Mouse (Mus musculus): ENCODE results near the gene Gstm6. TPM values are rescaled to one million over a fixed set of nuclear protein-coding genes. Genes with fewer than 3 reads are reported as not detected.
"Not testable (repeated sequence)": the region's sequence is repeated elsewhere in the genome, so short reads cannot be mapped to it uniquely, and the experiment has no call there.

Gene Gstm6
- polyA plus RNA-seq, 1 experiment: not detected

- TF ChIP-seq CTCF (IDR thresholded peaks at IDR 0.05; ENCODE audit: low read depth, low read length) (no peak), POLR2A (IDR thresholded peaks at IDR 0.05; ENCODE audit: borderline replicate concordance, low read depth, low read length) (no peak)
- H3K4me1 ChIP-seq (ENCODE audit: control insufficient read depth, insufficient read depth, low read length): peaks cover 11% of the 10 kb centered on the region
- H3K27ac ChIP-seq (ENCODE audit: insufficient read depth, low read depth, low read length): no peak within 1 kb of the TSS
- H3K4me3 ChIP-seq (ENCODE audit: insufficient read depth, low read length): no peak within 1 kb of the TSS
These were observed 25.3 kb upstream of the Gstm6 start, which contains the start of gene Gstm3 for GRCm38 (mm10) chr3:107968724-107969395. TSS of gene Gstm3 (minus strand) at chr3:107969283.

- Histone ChIP-seq H3K27ac (ENCODE audit: insufficient read depth, low read depth, low read length) (no peak overlapping the region), H3K4me3 (ENCODE audit: insufficient read depth, low read length) (no peak overlapping the region), H3K4me1 (ENCODE audit: control insufficient read depth, insufficient read depth, low read length) (peaks cover 11% of the 10 kb centered on the region)
- TF ChIP-seq POLR2A (IDR thresholded peaks at IDR 0.05; ENCODE audit: borderline replicate concordance, low read depth, low read length): no peak
These were observed 23.1 kb upstream of the Gstm6 start for GRCm38 (mm10) chr3:107966631-107967030.

- Histone ChIP-seq H3K4me3 (ENCODE audit: insufficient read depth, low read length) (no peak overlapping the region), H3K27ac (ENCODE audit: insufficient read depth, low read depth, low read length) (no peak overlapping the region), H3K4me1 (ENCODE audit: control insufficient read depth, insufficient read depth, low read length) (peaks cover 11% of the 10 kb centered on the region)
- TF ChIP-seq POLR2A (IDR thresholded peaks at IDR 0.05; ENCODE audit: borderline replicate concordance, low read depth, low read length) (no peak), CTCF (IDR thresholded peaks at IDR 0.05; ENCODE audit: low read depth, low read length) (no peak)
These were observed 22.0 kb upstream of the Gstm6 start for GRCm38 (mm10) chr3:107965592-107965991.

GRCm38 (mm10) chr3:107964656-107965308 lies 21.2 kb upstream of the Gstm6 start:
- Histone ChIP-seq H3K27ac (ENCODE audit: insufficient read depth, low read depth, low read length) (peak overlapping the region; percentile 39), H3K4me1 (ENCODE audit: control insufficient read depth, insufficient read depth, low read length) (peaks cover 11% of the 10 kb centered on the region), H3K4me3 (ENCODE audit: insufficient read depth, low read length) (no peak overlapping the region)
- no peak for TF ChIP-seq CTCF (IDR thresholded peaks at IDR 0.05; ENCODE audit: low read depth, low read length)
- TF ChIP-seq POLR2A (IDR thresholded peaks at IDR 0.05; ENCODE audit: borderline replicate concordance, low read depth, low read length): no peak

- peaks cover 11% of the 10 kb centered on the region for H3K4me1 ChIP-seq (ENCODE audit: control insufficient read depth, insufficient read depth, low read length)
- no peak overlapping the region for H3K4me3 ChIP-seq (ENCODE audit: insufficient read depth, low read length)
- H3K27ac ChIP-seq (ENCODE audit: insufficient read depth, low read depth, low read length): no peak overlapping the region
- TF ChIP-seq POLR2A (IDR thresholded peaks at IDR 0.05; ENCODE audit: borderline replicate concordance, low read depth, low read length) (no peak), CTCF (IDR thresholded peaks at IDR 0.05; ENCODE audit: low read depth, low read length) (no peak)
These were observed 20.5 kb upstream of the Gstm6 start for GRCm38 (mm10) chr3:107964026-107964425.

- not testable (repeated sequence) for H3K27ac ChIP-seq (ENCODE audit: insufficient read depth, low read depth, low read length); H3K4me1 ChIP-seq (ENCODE audit: control insufficient read depth, insufficient read depth, low read length); H3K4me3 ChIP-seq (ENCODE audit: insufficient read depth, low read length)
These were observed 11.7 kb upstream of the Gstm6 start for GRCm38 (mm10) chr3:107955260-107955659.

GRCm38 (mm10) chr3:107953906-107954305 lies 10.4 kb upstream of the Gstm6 start:
- TF ChIP-seq CTCF (IDR thresholded peaks at IDR 0.05; ENCODE audit: low read depth, low read length) (no peak), POLR2A (IDR thresholded peaks at IDR 0.05; ENCODE audit: borderline replicate concordance, low read depth, low read length) (no peak)

GRCm38 (mm10) chr3:107953328-107953755 lies 9.8 kb upstream of the Gstm6 start:
- H3K4me3 ChIP-seq (ENCODE audit: insufficient read depth, low read length): no peak overlapping the region
- TF ChIP-seq CTCF (IDR thresholded peaks at IDR 0.05; ENCODE audit: low read depth, low read length) (peak; percentile 88), POLR2A (IDR thresholded peaks at IDR 0.05; ENCODE audit: borderline replicate concordance, low read depth, low read length) (no peak)
- 0 out of 2 replicates have a peak, but pooled peaks cover 4% of the 10 kb centered on the region for H3K4me1 ChIP-seq (ENCODE audit: control insufficient read depth, insufficient read depth, low read length)
- H3K27ac ChIP-seq (ENCODE audit: insufficient read depth, low read depth, low read length): no peak overlapping the region

More at GRCm38 (mm10) chr3:107953906-107954305, 10.4 kb upstream of the Gstm6 start:
- H3K27ac ChIP-seq (ENCODE audit: insufficient read depth, low read depth, low read length): no peak overlapping the region
- H3K4me1 ChIP-seq (ENCODE audit: control insufficient read depth, insufficient read depth, low read length): 0 out of 2 replicates have a peak, but pooled peaks cover 4% of the 10 kb centered on the region
- no peak overlapping the region for H3K4me3 ChIP-seq (ENCODE audit: insufficient read depth, low read length)

GRCm38 (mm10) chr3:107950531-107950930 lies 7.0 kb upstream of the Gstm6 start:
- Histone ChIP-seq H3K4me3 (ENCODE audit: insufficient read depth, low read length) (no peak overlapping the region), H3K27ac (ENCODE audit: insufficient read depth, low read depth, low read length) (no peak overlapping the region), H3K4me1 (ENCODE audit: control insufficient read depth, insufficient read depth, low read length) (0 out of 2 replicates have a peak, but pooled peaks cover 4% of the 10 kb centered on the region)
- TF ChIP-seq POLR2A (IDR thresholded peaks at IDR 0.05; ENCODE audit: borderline replicate concordance, low read depth, low read length) (no peak), CTCF (IDR thresholded peaks at IDR 0.05; ENCODE audit: low read depth, low read length) (no peak)

GRCm38 (mm10) chr3:107949461-107949860 lies 5.9 kb upstream of the Gstm6 start:
- not testable (repeated sequence) for H3K4me3 ChIP-seq (ENCODE audit: insufficient read depth, low read length); H3K4me1 ChIP-seq (ENCODE audit: control insufficient read depth, insufficient read depth, low read length); H3K27ac ChIP-seq (ENCODE audit: insufficient read depth, low read depth, low read length)
